In the genomic region with DNA sequence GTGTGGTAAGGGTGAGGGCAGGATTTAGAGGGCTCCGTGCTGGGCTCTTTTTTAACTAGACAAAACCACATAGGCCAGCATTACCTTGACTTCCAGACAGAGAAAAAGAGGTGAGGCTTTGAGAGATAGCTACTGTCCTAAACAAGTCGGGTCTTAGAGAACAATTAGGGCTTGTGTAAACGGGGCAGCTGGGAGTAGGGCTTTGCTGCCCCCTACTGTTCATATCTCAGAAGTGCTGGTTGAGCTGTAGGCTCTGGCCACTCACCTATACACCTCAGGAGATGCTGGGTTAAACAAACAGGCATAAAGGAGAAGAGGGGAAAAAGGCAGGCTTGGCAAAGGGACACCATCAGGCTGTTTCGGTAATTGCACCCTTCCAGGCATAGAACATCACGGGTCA, we compare ENCODE assay signal across 8 mouse cellular contexts. TPM values are rescaled to one million over a fixed set of nuclear protein-coding genes. Genes with fewer than 3 reads are reported as not detected.
DNase-seq lines count a peak whose midpoint lies in the region; ATAC-seq lines count a peak whose summit lies in the region.

No protein-coding gene starts in this region.

- H3K9me3 ChIP-seq in forebrain, embryonic 16.5 days (ENCODE audit: control insufficient read depth, low read length) = no peaks in the 10 kb centered on the region
- no peaks in the 10 kb centered on the region for H3K9me3 ChIP-seq in intestine, embryonic 16.5 days (ENCODE audit: control insufficient read depth, low read length)
- H3K9me3 ChIP-seq in midbrain, embryonic 13.5 days = no peaks in the 10 kb centered on the region
- no peaks in the 10 kb centered on the region for H3K9me3 ChIP-seq in stomach, embryonic 15.5 days

- no peak overlapping the region for H3K4me2 ChIP-seq in forebrain, embryonic 16.5 days (ENCODE audit: low read length)
- H3K4me2 ChIP-seq in intestine, embryonic 16.5 days (ENCODE audit: low read depth, low read length) = no peak overlapping the region
- no peak overlapping the region for H3K4me2 ChIP-seq in midbrain, embryonic 13.5 days (replicated peaks)
- H3K4me2 ChIP-seq in stomach, embryonic 15.5 days = no peak overlapping the region

- ATAC-seq in forebrain, embryonic 16.5 days = peak; percentile 63
- ATAC-seq in intestine, embryonic 16.5 days = peak; percentile 71
- peak; percentile 84 for ATAC-seq in midbrain, embryonic 13.5 days
- ATAC-seq in stomach, embryonic 15.5 days (ENCODE audit: insufficient read depth, low FRiP score, low read depth) = peak; percentile 55; the same call in 1 of the 2 replicates

- no peak overlapping the region for H3K27ac ChIP-seq in forebrain, embryonic 16.5 days (ENCODE audit: low read length)
- H3K27ac ChIP-seq in intestine, embryonic 16.5 days (ENCODE audit: low read length) = no peak overlapping the region
- no peak overlapping the region for H3K27ac ChIP-seq in midbrain, embryonic 13.5 days
- no peak overlapping the region for H3K27ac ChIP-seq in stomach, embryonic 15.5 days

- peaks cover 5% of the 10 kb centered on the region for H3K4me1 ChIP-seq in forebrain, embryonic 16.5 days (replicated peaks; ENCODE audit: control insufficient read depth, insufficient read depth, low read length)
- H3K4me1 ChIP-seq in intestine, embryonic 16.5 days (ENCODE audit: control insufficient read depth, insufficient read depth, low read length) = 0 out of 2 replicates have a peak, but pooled peaks cover 3% of the 10 kb centered on the region
- peaks cover 11% of the 10 kb centered on the region for H3K4me1 ChIP-seq in midbrain, embryonic 13.5 days (replicated peaks)
- H3K4me1 ChIP-seq in stomach, embryonic 15.5 days = 0 out of 2 replicates have a peak, but pooled peaks cover 3% of the 10 kb centered on the region

- H3K27me3 ChIP-seq in forebrain, embryonic 16.5 days (replicated peaks; ENCODE audit: control insufficient read depth, insufficient read depth, low read length) = no peaks in the 10 kb centered on the region
- H3K27me3 ChIP-seq in intestine, embryonic 16.5 days (replicated peaks; ENCODE audit: control insufficient read depth, insufficient read depth, low read length) = no peaks in the 10 kb centered on the region
- no peaks in the 10 kb centered on the region for H3K27me3 ChIP-seq in midbrain, embryonic 13.5 days
- H3K27me3 ChIP-seq in stomach, embryonic 15.5 days (replicated peaks) = no peaks in the 10 kb centered on the region

- no peak overlapping the region for H3K9ac ChIP-seq in forebrain, embryonic 16.5 days (replicated peaks; ENCODE audit: low read depth, low read length)
- no peak overlapping the region for H3K9ac ChIP-seq in intestine, embryonic 16.5 days (ENCODE audit: low read depth, low read length)
- H3K9ac ChIP-seq in midbrain, embryonic 13.5 days (replicated peaks) = no peak overlapping the region
- no peak overlapping the region for H3K9ac ChIP-seq in stomach, embryonic 15.5 days

- H3K36me3 ChIP-seq in forebrain, embryonic 16.5 days (ENCODE audit: control insufficient read depth, insufficient read depth) = no peaks in the 10 kb centered on the region
- no peaks in the 10 kb centered on the region for H3K36me3 ChIP-seq in intestine, embryonic 16.5 days (ENCODE audit: control insufficient read depth, insufficient read depth, low read length)
- H3K36me3 ChIP-seq in midbrain, embryonic 13.5 days = no peaks in the 10 kb centered on the region
- H3K36me3 ChIP-seq in stomach, embryonic 15.5 days = no peaks in the 10 kb centered on the region

- no peak overlapping the region for H3K4me3 ChIP-seq in forebrain, embryonic 16.5 days (replicated peaks; ENCODE audit: low read length)
- H3K4me3 ChIP-seq in intestine, embryonic 16.5 days (ENCODE audit: low read length) = no peak overlapping the region
- H3K4me3 ChIP-seq in midbrain, embryonic 13.5 days (replicated peaks) = no peak overlapping the region
- no peak overlapping the region for H3K4me3 ChIP-seq in stomach, embryonic 15.5 days (replicated peaks)

- DNase-seq in heart, adult 11 months = peak; percentile 92
- no peak for DNase-seq in heart, postnatal 25 days (ENCODE audit: low spot score)
- peak; percentile 64 to 73 for DNase-seq in cerebellum, adult 18-20 months
- peak; percentile 57 for DNase-seq in left cerebral cortex, postnatal 4 days

- intact Hi-C loops in heart, postnatal 25 days (cut with DNase I) = loop anchor here (2.0 to 10.0 kb wide), 4 partner anchors 33 to 490 kb away; no protein-coding TSS in a partner anchor
- intact Hi-C loops in left cerebral cortex, postnatal 4 days (cut with DNase I) = loop anchor here (5.0 to 10.0 kb wide), 2 partner anchors 223 to 485 kb away; no protein-coding TSS in a partner anchor

- 7% methylated on average over 5 of the region's 5 CpGs for WGBS in forebrain, embryonic 16.5 days
- WGBS in intestine, embryonic 16.5 days = 6% methylated on average over 5 of the region's 5 CpGs
- WGBS in midbrain, embryonic 13.5 days = 7% methylated on average over 5 of the region's 5 CpGs
- WGBS in stomach, embryonic 15.5 days = 4% methylated on average over 5 of the region's 5 CpGs

RNA-seq across cellular contexts. Expression of gene Fem1b, which starts 34.3 kb away (rescaled TPM):
- 10 to 100 TPM; 18.2 to 20.6 TPM for total RNA-seq in heart, postnatal 25 days (2021)
- 47.8 and 50.2 TPM in 2 replicates for polyA plus RNA-seq in forebrain, embryonic 16.5 days (2015; fragmentation: Nextera tagmentation; extraction: Ambion mirVana)
- 12.2 and 12.5 TPM in 2 replicates for polyA plus RNA-seq in intestine, embryonic 16.5 days (2015; fragmentation: Nextera tagmentation; extraction: Ambion mirVana)
- 100 to 1,000 TPM; 126 to 127 TPM for total RNA-seq in left cerebral cortex, postnatal 4 days (2021)
- polyA plus RNA-seq in midbrain, embryonic 13.5 days (2015; fragmentation: Nextera tagmentation; extraction: Ambion mirVana) = 56.2 and 58.1 TPM in 2 replicates
- 17.1 and 18.7 TPM in 2 replicates for polyA plus RNA-seq in stomach, embryonic 15.5 days (2015; fragmentation: Nextera tagmentation; extraction: Ambion mirVana)
